Mouse (Mus musculus) heart, postnatal 0 days (tissue): ENCODE measurements around the gene Glb1.

Experiments used
- CTCF ChIP-seq: IDR thresholded peaks from 2 replicates; pipeline ENCODE4 v1.5.1; 2016; ENCODE audit warnings: antibody characterized with exemption, control low read depth, low read depth
- EP300 ChIP-seq: IDR thresholded peaks from 2 replicates; pipeline ENCODE4 v1.6.1; 2016; ENCODE audit warnings: antibody characterized with exemption, low read depth

DNA sequence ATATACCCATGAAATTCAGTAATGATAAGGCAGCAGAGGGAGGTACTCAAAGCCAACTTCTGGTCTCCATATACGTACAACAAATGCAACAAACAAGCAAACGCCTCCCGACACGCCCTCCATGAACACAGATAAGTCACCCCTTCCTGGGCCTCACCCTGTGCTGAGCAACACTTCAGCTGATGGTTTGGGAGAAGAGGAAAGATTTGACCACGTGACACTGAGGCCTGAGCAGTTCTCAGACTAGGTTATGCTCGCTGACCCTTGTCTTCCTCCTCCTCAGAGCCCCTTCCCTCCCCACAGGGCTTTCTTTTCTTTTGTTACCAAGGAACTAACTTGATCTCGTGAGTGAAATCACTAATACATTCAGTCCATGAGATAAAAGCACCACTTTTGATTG, 66.0 kb downstream of the Glb1 start:
- no peak for TF ChIP-seq CTCF
- TF ChIP-seq EP300 = no peak
